Mouse (Mus musculus) G1E (cell line): ENCODE results near the gene 1700016C15Rik. TPM values are rescaled to one million over a fixed set of nuclear protein-coding genes. Genes with fewer than 3 reads are reported as not detected.

Source experiments
- ATAC-seq: 2 replicates; pipeline ENCODE4 v1.8.0; 2016; ENCODE audit warnings: mild to moderate bottlenecking; ENCODE audit not compliant: insufficient number of reproducible peaks, poor library complexity, low FRiP score, severe bottlenecking; ENCODE audit errors: extremely low read depth
- DNase-seq: peaks from one replicate; pipeline ENCODE4 v3.0.0; 2012; ENCODE audit warnings: low spot score
- H3K27me3 ChIP-seq: 2 replicates; pipeline ENCODE4 v1.6.1; 2012; ENCODE audit warnings: mild to moderate bottlenecking, low read length, inconsistent platforms; ENCODE audit not compliant: insufficient read depth
- H3K36me3 ChIP-seq: replicated peaks from 2 replicates; pipeline ENCODE3; 2012; ENCODE audit warnings: mild to moderate bottlenecking, inconsistent platforms
- H3K4me1 ChIP-seq: 2 replicates; pipeline ENCODE4 v1.6.1; 2012; ENCODE audit warnings: low read depth, low read length, inconsistent platforms, mixed read lengths; ENCODE audit not compliant: insufficient read depth
- H3K4me3 ChIP-seq: 2 replicates; pipeline ENCODE4 v1.5.1; 2012; ENCODE audit warnings: low read depth, mild to moderate bottlenecking, inconsistent platforms, low read length, moderate library complexity, mixed read lengths
- H3K9me3 ChIP-seq: replicated peaks from 2 replicates; pipeline ENCODE4 v1.6.1; 2012; ENCODE audit warnings: inconsistent platforms
- CTCF ChIP-seq: IDR thresholded peaks from 2 replicates; pipeline ENCODE4 v1.5.1; 2012; ENCODE audit warnings: low read depth, low read length, inconsistent platforms, mixed read lengths
- GATA1 ChIP-seq: IDR thresholded peaks from 2 replicates; pipeline ENCODE4 v1.6.1; 2012; ENCODE audit warnings: borderline replicate concordance, low read length, inconsistent platforms, mixed read lengths
- GATA2 ChIP-seq: IDR thresholded peaks from 2 replicates; pipeline ENCODE4 v1.6.1; 2012; ENCODE audit warnings: low read depth, low read length, inconsistent platforms, borderline replicate concordance
- POLR2AphosphoS5 ChIP-seq: IDR thresholded peaks from 2 replicates; pipeline ENCODE4 v1.6.1; 2012; ENCODE audit warnings: low read depth, low read length, inconsistent platforms; ENCODE audit not compliant: insufficient replicate concordance
- TAL1 ChIP-seq: conservative IDR thresholded peaks from 2 replicates; pipeline ENCODE4 v1.6.1; 2012; ENCODE audit warnings: low read depth, low read length, inconsistent platforms, mixed read lengths
- polyA plus RNA-seq: library from polyadenylated mRNA; stranded (reverse); fragments of >175 nt; gene quantifications from 2 replicates; pipeline ENCODE4 v1.2.3, GENCODE M21; 2012
- total RNA-seq, 2 experiments: library from RNA; stranded (forward) in 1 of 2; stranded (reverse) in 1 of 2; fragments of 200-1000 nt in 1 of 2; fragments of >200 nt in 1 of 2; fragmentation: Nextera tagmentation in 1 of 2; gene quantifications; 2 replicates each; pipeline ENCODE4 v1.2.3; 2014 to 2017

1700016C15Rik gene
- total and polyA plus RNA-seq, 3 experiments = not detected

DNA sequence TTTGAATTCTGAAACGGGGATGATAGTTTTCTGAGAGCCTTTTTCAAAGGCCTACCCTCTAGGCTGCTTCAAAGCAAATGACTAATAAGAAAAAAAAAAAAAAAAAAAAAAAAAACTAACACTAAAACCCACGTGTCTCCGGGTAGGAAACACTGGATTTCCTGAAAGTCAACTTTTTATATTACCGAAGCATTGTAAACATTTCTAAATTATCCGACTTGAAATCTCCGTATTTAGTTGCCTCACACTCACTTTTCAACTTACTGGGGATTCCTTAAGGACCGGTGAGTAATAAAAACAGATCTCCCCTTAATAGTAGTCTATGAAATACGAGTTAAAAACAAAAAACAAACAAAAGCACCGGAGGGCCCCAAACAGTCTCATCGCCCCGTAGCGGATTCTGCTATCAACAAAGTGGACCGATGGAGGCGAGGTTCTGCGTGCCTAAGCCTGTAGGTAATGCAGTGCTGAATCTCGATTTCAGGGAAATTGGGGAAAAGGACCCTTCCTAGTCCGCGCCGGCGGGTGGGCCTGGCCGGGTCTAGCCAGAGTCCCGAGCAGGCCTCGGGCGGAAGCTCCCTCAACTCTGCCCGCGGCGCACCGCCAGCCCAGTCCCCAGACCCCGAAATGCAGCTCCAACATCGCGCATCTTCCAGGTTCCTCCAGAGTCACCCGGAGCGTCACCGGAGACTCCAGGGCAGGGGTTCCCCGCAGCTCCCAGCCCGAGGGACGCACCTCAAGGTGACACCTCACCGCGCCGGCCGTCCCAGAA is 66.0 kb downstream of the 1700016C15Rik start:
- Histone ChIP-seq H3K27me3 (no peaks in the 10 kb centered on the region), H3K9me3 (no peaks in the 10 kb centered on the region), H3K4me1 (peaks cover 38% of the 10 kb centered on the region), H3K4me3 (peak overlapping the region; percentile 99), H3K36me3 (peaks cover 9% of the 10 kb centered on the region)
- TF ChIP-seq TAL1 = no peak
- TF ChIP-seq POLR2AphosphoS5 = no peak
- TF ChIP-seq GATA1 = no peak
- no peak for TF ChIP-seq CTCF
- TF ChIP-seq GATA2 = no peak
- peak; percentile 37 for DNase-seq
- no peak for ATAC-seq

GRCm38 (mm10) chr1:177796193-177796939 is 66.8 kb downstream of the 1700016C15Rik start, which contains the start of gene Adss:
Adss (minus strand) TSS chr1:177796511.
- DNase-seq (peak; percentile 93), ATAC-seq (peak; percentile 86)
- TF ChIP-seq GATA2 = no peak
- TF ChIP-seq GATA1 = no peak
- TF ChIP-seq CTCF = no peak
- TF ChIP-seq TAL1 = no peak
- no peak for TF ChIP-seq POLR2AphosphoS5

DNA sequence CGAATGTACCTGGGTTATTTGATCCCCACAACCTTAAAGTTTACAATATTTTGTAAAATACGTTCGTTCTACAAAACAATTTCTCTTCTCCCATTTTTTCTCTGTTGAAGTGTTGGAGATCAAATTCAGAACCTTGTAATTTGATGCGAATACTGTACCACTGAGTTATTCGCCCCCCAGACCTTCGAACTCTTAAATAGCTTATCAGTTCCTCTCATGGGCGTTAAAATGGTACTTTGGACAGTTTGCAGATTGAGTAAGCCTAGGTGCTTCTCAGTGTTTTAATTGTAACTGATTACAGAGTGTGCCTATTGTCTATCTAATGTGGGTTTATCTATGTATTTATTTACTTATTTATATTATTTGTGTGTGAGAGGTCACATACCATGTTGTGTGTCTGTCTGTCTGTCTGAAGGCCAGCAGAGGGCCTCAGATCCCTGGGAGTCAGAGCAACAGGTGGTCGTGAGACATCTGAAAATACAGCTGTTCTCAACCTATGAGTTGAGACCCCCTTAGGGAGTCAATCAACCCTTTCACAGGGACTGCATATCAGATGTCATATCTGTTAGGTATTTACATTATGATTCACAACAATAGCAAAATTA is 67.6 kb downstream of the 1700016C15Rik start:
- Histone ChIP-seq H3K36me3 (peaks cover 2% of the 10 kb centered on the region), H3K4me1 (peaks cover 33% of the 10 kb centered on the region), H3K4me3 (no peak overlapping the region; the same call in 1 of the 2 replicates), H3K9me3 (no peaks in the 10 kb centered on the region), H3K27me3 (peaks cover 2% of the 10 kb centered on the region; the same call in 1 of the 2 replicates)
- ATAC-seq (no peak), DNase-seq (no peak)
- TF ChIP-seq POLR2AphosphoS5 (no peak), TAL1 (no peak), GATA1 (no peak), CTCF (no peak), GATA2 (no peak)

More at GRCm38 (mm10) chr1:177796193-177796939, 66.8 kb downstream of the 1700016C15Rik start, which contains the start of gene Adss:
- H3K4me1 ChIP-seq = peaks cover 38% of the 10 kb centered on the region
- H3K27me3 ChIP-seq = no peaks in the 10 kb centered on the region
- peaks cover 4% of the 10 kb centered on the region for H3K36me3 ChIP-seq
- H3K9me3 ChIP-seq = no peaks in the 10 kb centered on the region
- peak within 1 kb of the TSS; percentile 99 for H3K4me3 ChIP-seq

Other genes with a start within 250 kb of the 1700016C15Rik start
- 115 and 138 TPM in 2 replicates for gene Adss, start 66.7 kb downstream of the 1700016C15Rik start, total RNA-seq (2014; fragmentation: Nextera tagmentation)
- gene Adss, start 66.7 kb downstream of the 1700016C15Rik start, total RNA-seq (2017) = 98.0 and 109 TPM in 2 replicates
- 29.7 and 33.9 TPM in 2 replicates for gene Adss, start 66.7 kb downstream of the 1700016C15Rik start, polyA plus RNA-seq